Mouse (Mus musculus): ENCODE results near the gene Pde4b. TPM values are rescaled to one million over a fixed set of nuclear protein-coding genes. Genes with fewer than 3 reads are reported as not detected.

Gene Pde4b
- polyA plus RNA-seq, 1 experiment: 11.5 TPM

DNA sequence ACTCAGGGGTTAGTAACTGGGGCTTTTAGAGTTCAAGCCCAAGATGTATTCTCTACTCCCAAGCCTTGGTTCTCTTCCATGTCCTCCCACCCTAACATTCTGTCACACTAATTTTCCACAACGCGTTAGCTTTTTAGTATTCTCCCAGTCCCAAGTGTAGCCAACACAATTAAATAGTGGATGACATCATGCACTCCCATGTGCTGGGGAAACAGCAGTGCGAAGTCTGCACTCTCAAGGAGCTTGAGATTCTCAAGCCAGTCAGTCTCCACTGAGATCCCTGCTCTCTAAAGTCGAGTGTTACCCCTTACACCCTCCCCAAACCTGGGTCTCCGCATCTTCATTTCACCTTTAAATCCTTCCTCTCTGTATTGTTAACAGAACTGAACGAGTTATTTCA is 434.1 kb downstream of the Pde4b start:
- Histone ChIP-seq H3K27ac (ENCODE audit: insufficient read depth, low read depth, low read length) (no peak overlapping the region), H3K36me3 (ENCODE audit: control insufficient read depth, insufficient read depth, low read length) (no peaks in the 10 kb centered on the region), H3K4me3 (ENCODE audit: insufficient read depth, low read depth, low read length) (no peak overlapping the region), H3K4me1 (ENCODE audit: control insufficient read depth, insufficient read depth, low read length) (0 out of 2 replicates have a peak, but pooled peaks cover 3% of the 10 kb centered on the region), H3K27me3 (replicated peaks; ENCODE audit: control insufficient read depth, insufficient read depth, low read length) (no peaks in the 10 kb centered on the region)
- WGBS: 75% methylated on average over 6 of the region's 6 CpGs
- TF ChIP-seq CTCF (conservative IDR thresholded peaks at IDR 0.05; ENCODE audit: insufficient read depth, insufficient read length, low read depth, low read length): no peak
- TF ChIP-seq POLR2A (IDR thresholded peaks at IDR 0.05; ENCODE audit: low read depth, low read length): no peak
- DNase-seq: no peak

DNA sequence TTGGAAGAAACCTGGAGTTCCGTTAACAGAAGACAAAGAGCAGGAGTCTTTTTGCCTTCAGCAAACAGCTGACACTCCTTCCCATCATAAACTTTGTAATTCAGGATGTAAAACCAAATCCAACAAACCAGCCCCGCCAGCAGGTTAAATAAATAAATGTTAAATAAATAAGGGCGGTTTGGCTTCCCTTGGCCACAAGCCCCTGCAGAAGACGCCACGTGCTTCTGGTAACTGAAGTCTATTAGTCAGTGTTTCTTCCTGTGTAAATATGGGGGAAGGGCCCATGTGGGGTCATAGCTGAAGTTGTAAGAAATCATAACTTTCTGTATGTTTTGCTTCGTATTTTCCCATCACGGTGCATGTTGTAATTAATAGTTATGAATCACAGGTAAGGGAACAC is 440.0 kb downstream of the Pde4b start:
- Histone ChIP-seq H3K36me3 (ENCODE audit: control insufficient read depth, insufficient read depth, low read length) (no peaks in the 10 kb centered on the region), H3K4me3 (ENCODE audit: insufficient read depth, low read depth, low read length) (no peak overlapping the region), H3K27me3 (replicated peaks; ENCODE audit: control insufficient read depth, insufficient read depth, low read length) (no peaks in the 10 kb centered on the region), H3K4me1 (ENCODE audit: control insufficient read depth, insufficient read depth, low read length) (no peaks in the 10 kb centered on the region), H3K27ac (ENCODE audit: insufficient read depth, low read depth, low read length) (no peak overlapping the region)
- no peak for TF ChIP-seq CTCF (conservative IDR thresholded peaks at IDR 0.05; ENCODE audit: insufficient read depth, insufficient read length, low read depth, low read length)
- no peak for TF ChIP-seq POLR2A (IDR thresholded peaks at IDR 0.05; ENCODE audit: low read depth, low read length)
- DNase-seq: no peak
- 69% methylated on average over 7 of the region's 7 CpGs for WGBS

DNA sequence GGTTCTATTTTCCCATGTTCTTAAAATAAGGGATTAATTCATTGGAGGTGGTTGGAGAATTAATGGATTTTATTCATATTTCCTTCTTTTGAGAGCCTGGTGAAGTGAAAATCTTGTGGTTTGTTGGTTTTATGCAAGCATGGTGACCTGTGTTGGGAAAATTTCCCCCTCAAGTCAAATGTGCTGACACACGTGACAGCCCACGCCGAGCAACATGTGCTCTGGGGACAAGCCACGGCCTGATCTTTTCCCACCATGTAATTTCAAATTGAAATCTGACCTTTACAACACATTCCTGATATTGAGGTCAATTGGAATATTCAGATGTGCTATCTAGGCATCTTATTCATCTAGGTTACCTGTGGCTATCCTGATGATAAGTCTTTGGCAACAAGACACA is 443.5 kb downstream of the Pde4b start:
- Histone ChIP-seq H3K27ac (ENCODE audit: insufficient read depth, low read depth, low read length) (no peak overlapping the region), H3K4me3 (ENCODE audit: insufficient read depth, low read depth, low read length) (no peak overlapping the region), H3K27me3 (replicated peaks; ENCODE audit: control insufficient read depth, insufficient read depth, low read length) (no peaks in the 10 kb centered on the region), H3K36me3 (ENCODE audit: control insufficient read depth, insufficient read depth, low read length) (no peaks in the 10 kb centered on the region), H3K4me1 (ENCODE audit: control insufficient read depth, insufficient read depth, low read length) (no peaks in the 10 kb centered on the region)
- TF ChIP-seq POLR2A (IDR thresholded peaks at IDR 0.05; ENCODE audit: low read depth, low read length) (no peak), CTCF (conservative IDR thresholded peaks at IDR 0.05; ENCODE audit: insufficient read depth, insufficient read length, low read depth, low read length) (no peak)
- DNase-seq: no peak
- WGBS: 91% methylated on average over 4 of the region's 4 CpGs

DNA sequence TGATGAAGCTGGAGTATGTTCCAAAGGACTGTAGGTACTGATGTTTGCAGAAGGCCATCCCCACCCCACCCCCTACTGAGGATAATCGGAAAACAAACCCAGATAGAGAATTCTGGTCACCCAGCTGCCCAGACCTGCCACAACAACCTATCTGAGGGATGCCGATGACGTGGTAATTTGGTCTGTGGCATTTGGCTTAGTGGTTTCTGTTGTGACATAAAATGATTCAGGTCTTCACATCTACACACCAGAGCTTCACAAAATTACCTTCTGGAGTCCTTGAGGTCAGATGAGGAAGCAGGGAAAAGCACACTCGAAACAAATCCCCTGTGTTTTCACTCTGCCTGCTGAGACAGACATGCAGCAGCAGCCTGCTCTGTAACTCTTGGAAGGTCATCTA is 444.4 kb downstream of the Pde4b start:
- no peak for TF ChIP-seq CTCF (conservative IDR thresholded peaks at IDR 0.05; ENCODE audit: insufficient read depth, insufficient read length, low read depth, low read length)
- no peak for TF ChIP-seq POLR2A (IDR thresholded peaks at IDR 0.05; ENCODE audit: low read depth, low read length)
- no peaks in the 10 kb centered on the region for H3K36me3 ChIP-seq (ENCODE audit: control insufficient read depth, insufficient read depth, low read length)
- no peaks in the 10 kb centered on the region for H3K4me1 ChIP-seq (ENCODE audit: control insufficient read depth, insufficient read depth, low read length)
- DNase-seq: no peak
- no peaks in the 10 kb centered on the region for H3K27me3 ChIP-seq (replicated peaks; ENCODE audit: control insufficient read depth, insufficient read depth, low read length)
- no peak overlapping the region for H3K27ac ChIP-seq (ENCODE audit: insufficient read depth, low read depth, low read length)
- H3K4me3 ChIP-seq (ENCODE audit: insufficient read depth, low read depth, low read length): no peak overlapping the region
- 82% methylated on average over 4 of the region's 4 CpGs for WGBS

DNA sequence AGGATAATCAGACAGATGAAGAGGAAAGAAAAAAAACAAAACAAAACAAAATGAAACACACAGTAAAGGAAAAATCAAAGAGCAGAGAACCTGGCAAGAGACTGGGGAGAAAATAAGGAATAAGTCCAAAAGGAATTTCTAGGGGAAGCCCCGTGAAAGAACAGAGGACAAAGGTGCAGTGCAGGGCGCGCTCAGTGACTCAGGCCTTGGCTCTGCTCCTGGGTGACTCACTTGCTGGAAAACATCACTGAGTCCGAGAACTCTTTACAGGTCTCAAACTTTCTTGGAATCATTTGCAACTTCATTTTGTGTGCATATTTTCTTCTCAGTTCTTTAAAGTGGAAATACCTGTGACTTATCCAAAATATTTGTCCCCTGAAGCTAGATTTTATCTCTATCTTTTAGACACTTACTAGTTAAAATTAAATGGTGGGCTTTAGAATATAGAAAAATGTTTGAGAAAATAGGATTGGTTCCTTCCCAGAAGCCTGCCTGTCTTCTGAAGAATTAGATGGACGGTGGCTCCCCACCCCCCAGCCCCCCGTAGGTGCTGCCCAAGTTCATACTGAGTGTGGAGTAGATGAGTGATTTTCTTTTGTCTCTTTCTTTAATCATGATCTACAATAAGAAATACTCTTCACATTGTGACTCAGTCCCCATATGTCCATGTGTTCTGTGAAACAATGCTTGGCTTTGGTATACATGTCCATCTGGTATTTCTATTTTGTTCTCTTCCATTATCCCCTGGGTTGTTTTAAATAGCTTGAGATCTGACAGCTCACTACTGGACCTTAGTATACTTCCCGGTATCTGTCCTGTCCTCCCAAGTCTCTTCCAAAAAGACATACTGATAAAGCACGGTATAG is 446.1 kb downstream of the Pde4b start:
- Histone ChIP-seq H3K4me3 (ENCODE audit: insufficient read depth, low read depth, low read length) (no peak overlapping the region), H3K27ac (ENCODE audit: insufficient read depth, low read depth, low read length) (no peak overlapping the region), H3K4me1 (ENCODE audit: control insufficient read depth, insufficient read depth, low read length) (no peaks in the 10 kb centered on the region), H3K27me3 (replicated peaks; ENCODE audit: control insufficient read depth, insufficient read depth, low read length) (no peaks in the 10 kb centered on the region), H3K36me3 (ENCODE audit: control insufficient read depth, insufficient read depth, low read length) (no peaks in the 10 kb centered on the region)
- TF ChIP-seq CTCF (conservative IDR thresholded peaks at IDR 0.05; ENCODE audit: insufficient read depth, insufficient read length, low read depth, low read length) (no peak), POLR2A (IDR thresholded peaks at IDR 0.05; ENCODE audit: low read depth, low read length) (no peak)
- peak; percentile 79 for DNase-seq
- 43% methylated on average over 8 of the region's 8 CpGs for WGBS

DNA sequence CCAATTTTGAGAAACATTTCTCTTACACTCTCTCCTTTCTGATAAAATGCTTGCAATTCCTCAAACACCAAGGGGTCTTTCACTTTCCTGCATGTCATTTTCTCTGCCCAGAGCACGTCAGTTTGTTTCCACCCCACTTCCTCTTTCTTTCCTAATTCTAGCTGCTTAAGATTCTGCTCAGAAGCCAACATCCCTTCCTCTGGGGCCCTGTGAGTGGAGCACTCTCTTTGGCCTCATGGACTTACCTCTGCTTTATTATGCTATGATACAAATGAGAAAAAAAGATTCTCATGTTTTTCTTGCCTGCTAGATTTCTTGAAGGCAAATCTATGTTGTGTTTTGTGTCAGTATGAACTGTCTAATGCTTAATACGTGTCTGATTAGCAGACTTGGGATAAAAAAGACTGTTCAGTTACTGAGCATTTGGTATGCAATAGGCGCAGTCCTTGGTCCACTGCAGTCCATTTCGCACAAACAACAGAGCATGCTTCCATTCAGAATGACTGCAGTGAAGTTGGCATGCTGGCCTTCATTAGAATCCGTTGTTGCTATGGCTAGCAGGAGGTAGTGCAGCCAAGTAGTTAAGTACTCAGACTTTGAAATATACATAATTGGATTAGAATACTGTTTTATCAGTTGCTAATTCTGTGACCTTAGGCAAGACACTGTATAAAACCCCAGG is 446.8 kb downstream of the Pde4b start:
- Histone ChIP-seq H3K4me3 (ENCODE audit: insufficient read depth, low read depth, low read length) (no peak overlapping the region), H3K27ac (ENCODE audit: insufficient read depth, low read depth, low read length) (no peak overlapping the region), H3K4me1 (ENCODE audit: control insufficient read depth, insufficient read depth, low read length) (no peaks in the 10 kb centered on the region), H3K27me3 (replicated peaks; ENCODE audit: control insufficient read depth, insufficient read depth, low read length) (no peaks in the 10 kb centered on the region), H3K36me3 (ENCODE audit: control insufficient read depth, insufficient read depth, low read length) (no peaks in the 10 kb centered on the region)
- DNase-seq: peak; percentile 12
- WGBS: 81% methylated on average over 5 of the region's 5 CpGs
- TF ChIP-seq POLR2A (IDR thresholded peaks at IDR 0.05; ENCODE audit: low read depth, low read length) (no peak), CTCF (conservative IDR thresholded peaks at IDR 0.05; ENCODE audit: insufficient read depth, insufficient read length, low read depth, low read length) (no peak)

DNA sequence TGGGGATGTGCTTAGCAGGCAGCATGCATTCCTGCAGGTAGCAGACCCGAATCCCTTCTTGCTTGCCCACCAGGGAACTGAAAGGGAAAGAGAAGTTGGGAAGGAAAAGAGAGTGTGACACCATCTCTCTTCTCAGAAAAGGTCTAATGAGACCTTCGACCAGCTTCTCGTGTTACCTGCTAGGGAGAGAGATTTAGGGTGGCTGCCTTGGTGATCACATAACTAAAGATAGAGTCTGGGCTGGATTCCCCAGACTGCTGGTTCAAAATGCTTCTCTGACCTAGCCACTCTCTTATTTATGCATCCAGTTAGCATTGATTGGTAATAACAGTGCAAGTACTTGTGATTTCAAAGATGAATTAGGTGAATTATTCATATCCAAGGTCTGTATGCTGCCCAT is 448.5 kb downstream of the Pde4b start:
- WGBS: 64% methylated on average over 3 of the region's 3 CpGs

More for the DNA sequence above, 448.5 kb downstream of the Pde4b start:
- no peaks in the 10 kb centered on the region for H3K4me1 ChIP-seq (ENCODE audit: control insufficient read depth, insufficient read depth, low read length)
- H3K4me3 ChIP-seq (ENCODE audit: insufficient read depth, low read depth, low read length): no peak overlapping the region
- no peaks in the 10 kb centered on the region for H3K27me3 ChIP-seq (replicated peaks; ENCODE audit: control insufficient read depth, insufficient read depth, low read length)
- DNase-seq: no peak
- no peaks in the 10 kb centered on the region for H3K36me3 ChIP-seq (ENCODE audit: control insufficient read depth, insufficient read depth, low read length)
- TF ChIP-seq CTCF (conservative IDR thresholded peaks at IDR 0.05; ENCODE audit: insufficient read depth, insufficient read length, low read depth, low read length) (no peak), POLR2A (IDR thresholded peaks at IDR 0.05; ENCODE audit: low read depth, low read length) (no peak)
- H3K27ac ChIP-seq (ENCODE audit: insufficient read depth, low read depth, low read length): no peak overlapping the region

Data from kidney, adult 2 months (tissue).